Mouse (Mus musculus) urinary bladder, postnatal 10 days (tissue): ENCODE results near the gene Abhd14b.
A peak's percentile ranks its signal among the peaks of the same experiment; 100 is the strongest.
"Not testable (repeated sequence)": the region's sequence is repeated elsewhere in the genome, so short reads cannot be mapped to it uniquely, and the experiment has no call there.

Experiments
- DNase-seq: peaks from one replicate; pipeline ENCODE4 v3.0.0; 2022; ENCODE audit warnings: low spot score

Abhd14b gene

DNA sequence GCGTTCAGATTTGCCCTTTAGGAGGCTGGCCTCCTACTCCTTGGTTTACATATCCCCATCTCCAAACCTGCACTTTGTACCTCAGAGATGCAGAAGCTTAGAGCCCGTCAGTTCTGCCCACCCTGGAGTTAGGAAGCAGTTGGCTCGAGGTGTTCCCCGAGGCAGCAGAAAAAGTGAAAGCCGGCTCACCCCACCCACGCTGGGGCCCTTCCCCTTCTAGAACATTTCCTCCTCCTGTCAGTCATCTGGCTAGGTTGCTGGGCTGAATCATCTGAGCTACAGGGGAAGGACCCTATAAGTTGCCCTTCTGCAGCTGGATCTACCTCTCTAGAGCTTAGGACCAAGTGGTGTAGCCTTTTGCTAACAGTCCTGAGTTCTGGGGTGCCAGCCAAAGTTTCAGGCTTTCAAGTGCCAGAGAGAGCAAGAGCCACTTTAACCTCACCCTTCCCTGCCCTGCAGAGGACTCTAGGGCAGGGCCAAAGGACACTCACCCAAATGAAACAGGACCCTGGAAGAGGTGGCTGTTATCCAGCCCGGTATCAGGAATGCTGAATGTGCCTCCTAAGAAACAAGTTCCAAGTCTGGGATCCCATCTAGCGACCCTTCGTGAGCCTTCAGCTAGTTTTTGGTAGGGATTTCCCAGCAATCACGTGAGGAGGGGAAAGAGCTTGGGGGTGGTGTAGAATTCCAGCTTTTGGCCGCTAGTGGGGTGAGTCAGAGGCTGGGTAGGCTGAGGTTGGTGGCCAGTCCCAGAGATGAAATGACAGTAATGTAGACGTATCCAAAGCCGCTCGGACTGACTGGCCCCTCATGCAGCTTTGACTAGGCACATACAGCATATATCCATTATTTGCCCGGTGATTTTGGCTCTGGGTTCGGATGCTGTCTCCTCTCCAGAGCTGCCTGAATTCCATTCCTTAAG is 29.0 kb downstream of the Abhd14b start:
- peak; percentile 16 for DNase-seq

DNA sequence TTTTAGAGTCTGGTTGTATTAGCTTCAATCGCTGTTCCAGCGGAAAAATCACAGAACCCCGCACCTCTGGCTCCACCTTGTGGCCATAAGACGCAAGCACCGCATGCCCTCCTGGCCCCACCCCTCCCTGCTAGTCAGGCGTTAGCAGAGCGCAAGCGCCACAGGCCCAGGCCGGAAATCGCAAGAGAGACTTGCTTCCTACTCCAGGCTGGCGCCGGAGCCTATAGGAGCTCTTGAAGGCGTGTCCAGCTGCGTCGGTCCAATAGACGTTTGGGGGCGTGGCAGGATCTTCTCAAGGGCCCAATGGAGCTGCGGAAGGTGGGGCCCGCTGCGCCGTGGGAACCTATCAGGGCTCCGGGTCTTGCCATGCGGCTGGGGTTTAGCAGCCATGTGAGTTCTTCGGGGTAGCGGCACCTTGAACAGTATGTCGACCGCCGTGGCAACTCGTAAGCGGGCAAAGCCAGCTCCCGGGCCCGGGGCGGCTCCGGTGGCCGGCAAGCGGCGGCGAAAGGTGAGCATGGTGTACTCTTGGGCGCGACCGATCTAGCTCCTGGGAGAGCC is 29.7 kb downstream of the Abhd14b start, which contains the start of gene Parp3:
Gene Parp3 (minus strand): TSS at position 26 of the 561 bp plus-strand sequence.
- peak; percentile 94 for DNase-seq

DNA sequence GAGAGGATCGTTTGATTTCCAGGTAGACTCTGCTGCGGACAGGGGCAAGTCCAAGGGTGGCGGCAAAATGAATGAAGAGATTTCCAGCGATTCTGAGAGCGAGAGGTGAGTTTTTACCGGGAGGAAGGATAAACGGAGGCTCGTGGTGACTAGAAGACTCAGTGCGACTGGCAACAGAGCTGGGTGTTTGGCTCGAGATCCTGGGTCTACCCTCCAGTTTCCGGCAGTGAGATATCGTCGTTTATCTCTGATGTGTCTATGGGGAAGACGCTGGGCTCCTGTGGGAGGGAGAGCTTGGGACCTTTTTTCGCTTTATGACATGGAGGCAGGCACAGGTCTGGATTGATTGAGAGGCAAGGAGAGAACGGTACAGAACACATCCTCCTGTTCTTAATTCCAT is 30.4 kb downstream of the Abhd14b start:
- no peak for DNase-seq

GRCm38 (mm10) chr9:106478101-106478500 is 30.8 kb downstream of the Abhd14b start:
- DNase-seq: peak; percentile 5

GRCm38 (mm10) chr9:106480541-106480940 is 33.3 kb downstream of the Abhd14b start:
- peak; percentile 7 for DNase-seq

DNA sequence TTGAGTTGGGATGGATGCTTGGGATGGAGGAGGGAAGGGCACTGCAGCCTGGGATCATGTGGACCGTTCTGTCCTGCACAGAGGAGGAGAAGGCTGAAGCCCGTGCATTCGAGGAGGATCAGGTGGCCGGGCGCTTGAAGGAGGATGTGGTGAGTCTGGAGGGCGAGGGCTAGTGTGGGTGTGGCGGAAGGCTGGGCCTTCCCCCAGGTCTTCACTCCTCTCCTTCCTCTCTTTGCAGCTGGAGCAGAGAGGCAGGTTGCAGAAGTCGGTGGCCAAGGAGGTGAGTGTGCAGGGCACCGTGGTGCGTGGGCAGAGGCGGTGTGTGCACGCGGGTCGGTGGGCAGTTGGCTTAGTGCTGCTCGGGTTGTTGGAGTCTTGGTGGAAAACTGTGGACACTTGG is 33.8 kb downstream of the Abhd14b start:
- DNase-seq: peak; percentile 4

GRCm38 (mm10) chr9:106481676-106482075 is 34.4 kb downstream of the Abhd14b start:
- DNase-seq: no peak

DNA sequence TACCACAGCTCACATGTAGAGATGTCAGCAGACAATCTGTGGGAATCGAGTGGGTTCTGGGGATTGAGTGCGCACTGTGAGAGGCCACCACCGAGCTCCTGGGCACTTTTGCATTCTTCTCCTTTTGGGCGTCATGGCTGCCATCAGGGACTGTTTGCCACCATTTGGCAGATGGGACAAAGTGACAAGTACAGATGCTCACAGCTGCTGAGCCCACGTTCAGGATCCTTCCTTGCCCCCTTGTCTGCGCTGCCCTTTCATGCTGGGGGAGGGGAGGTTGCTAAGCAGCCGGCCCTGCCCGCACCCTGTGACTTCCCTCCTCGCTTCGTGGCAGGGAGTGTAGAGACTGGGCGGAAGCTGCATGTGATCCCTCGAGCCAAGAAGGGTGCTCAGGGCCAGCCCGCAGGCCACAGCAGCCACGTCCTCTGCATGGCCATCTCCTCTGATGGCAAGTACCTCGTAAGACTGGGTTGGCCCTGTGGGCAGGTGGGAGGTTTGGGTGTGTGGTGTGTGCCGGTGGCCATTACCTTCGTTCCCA is 35.4 kb downstream of the Abhd14b start:
- DNase-seq: no peak

GRCm38 (mm10) chr9:106483136-106483535 is 35.9 kb downstream of the Abhd14b start:
- no peak for DNase-seq

DNA sequence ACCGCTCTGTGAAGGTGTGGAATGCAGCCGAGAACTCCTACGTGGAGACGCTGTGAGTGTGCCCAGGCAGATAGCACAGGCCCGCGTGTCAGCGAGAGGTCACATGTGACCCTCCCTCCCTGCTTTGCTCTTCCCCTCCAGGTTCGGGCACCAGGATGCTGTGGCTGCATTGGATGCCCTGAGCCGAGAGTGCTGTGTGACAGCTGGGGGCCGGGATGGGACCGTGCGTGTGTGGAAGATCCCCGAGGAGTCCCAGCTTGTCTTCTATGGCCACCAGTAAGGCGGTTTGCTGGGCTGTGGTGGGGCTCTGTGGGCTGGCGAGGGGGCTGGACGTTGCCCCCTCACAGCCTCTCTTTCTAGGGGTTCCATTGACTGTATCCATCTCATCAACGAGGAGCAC is 36.3 kb downstream of the Abhd14b start:
- DNase-seq: no peak

- no peak for DNase-seq
Observed at GRCm38 (mm10) chr9:106485076-106485475, 37.8 kb downstream of the Abhd14b start.

GRCm38 (mm10) chr9:106487602-106488001 is 40.3 kb downstream of the Abhd14b start:
- not testable (repeated sequence) for DNase-seq

- no peak for DNase-seq
Observed at GRCm38 (mm10) chr9:106499667-106500066, 52.4 kb downstream of the Abhd14b start, which contains the start of gene Iqcf1. TSS of gene Iqcf1 (plus strand) at chr9:106499967.

- no peak for DNase-seq
Observed at GRCm38 (mm10) chr9:106501846-106502245, 54.6 kb downstream of the Abhd14b start.
